Mouse (Mus musculus): ENCODE data around the gene Stac2. TPM values are rescaled to one million over a fixed set of nuclear protein-coding genes. Genes with fewer than 3 reads are reported as not detected.

The Stac2 gene
- total RNA-seq, 2 experiments from 2014 or later = 5.0 to 12.3 TPM

DNA sequence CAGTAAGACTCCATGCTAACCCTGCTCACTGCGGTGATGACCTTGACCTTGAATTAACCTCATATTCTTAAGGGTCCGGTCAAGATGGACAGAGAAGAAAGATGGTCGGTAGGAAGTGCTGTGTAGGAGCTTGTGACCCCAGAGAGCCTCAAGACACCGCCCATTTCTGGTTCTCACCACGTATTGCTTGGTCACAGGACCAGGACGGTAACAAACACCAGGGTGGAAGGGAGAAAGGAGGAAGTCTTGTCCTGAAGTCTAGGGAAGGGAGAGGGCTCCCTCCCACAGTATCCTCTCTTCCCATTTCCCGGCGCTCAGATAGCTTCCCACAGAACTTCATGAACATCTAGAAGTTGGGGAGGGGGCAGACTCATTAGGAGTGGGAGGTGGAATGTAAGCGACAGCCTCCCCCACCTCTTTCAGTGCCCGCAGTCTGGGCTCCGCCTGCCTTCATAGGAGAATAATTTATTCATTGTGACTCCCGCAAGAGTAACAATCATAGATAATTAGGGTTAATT, 1.6 kb downstream of the Stac2 start:
- no peak for DNase-seq (ENCODE audit: low spot score in 2 of 2)

DNA sequence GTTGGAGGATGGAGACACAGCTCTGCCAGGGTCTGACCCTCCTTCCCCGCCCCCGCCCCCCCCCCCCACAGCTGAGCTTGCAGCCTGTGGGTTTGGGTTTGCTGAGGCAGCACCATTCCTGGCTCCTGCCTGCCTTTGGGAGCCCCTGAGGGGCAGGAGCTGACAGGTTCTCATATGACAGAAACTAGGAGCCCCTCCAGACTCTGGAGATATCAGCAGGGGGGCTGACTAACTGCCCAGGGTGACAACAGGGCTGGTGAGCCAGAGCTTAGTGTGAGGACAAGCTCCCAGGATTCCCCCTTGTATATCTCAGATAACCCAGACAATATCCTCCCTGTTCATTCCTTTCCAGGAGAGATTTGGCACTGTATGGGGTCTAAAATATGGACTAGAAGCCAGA, 2.3 kb downstream of the Stac2 start:
- no peak for DNase-seq (ENCODE audit: low spot score in 2 of 2)

GRCm38 (mm10) chr11:98050520-98050815, 2.8 kb downstream of the Stac2 start:
- DNase-seq (ENCODE audit: low spot score in 2 of 2) = no peak

GRCm38 (mm10) chr11:98049672-98050519, 3.4 kb downstream of the Stac2 start:
- DNase-seq (ENCODE audit: low spot score in 2 of 2) = no peak

GRCm38 (mm10) chr11:98047745-98048144, 5.5 kb downstream of the Stac2 start:
- no peak for DNase-seq (ENCODE audit: low spot score in 2 of 2)

DNA sequence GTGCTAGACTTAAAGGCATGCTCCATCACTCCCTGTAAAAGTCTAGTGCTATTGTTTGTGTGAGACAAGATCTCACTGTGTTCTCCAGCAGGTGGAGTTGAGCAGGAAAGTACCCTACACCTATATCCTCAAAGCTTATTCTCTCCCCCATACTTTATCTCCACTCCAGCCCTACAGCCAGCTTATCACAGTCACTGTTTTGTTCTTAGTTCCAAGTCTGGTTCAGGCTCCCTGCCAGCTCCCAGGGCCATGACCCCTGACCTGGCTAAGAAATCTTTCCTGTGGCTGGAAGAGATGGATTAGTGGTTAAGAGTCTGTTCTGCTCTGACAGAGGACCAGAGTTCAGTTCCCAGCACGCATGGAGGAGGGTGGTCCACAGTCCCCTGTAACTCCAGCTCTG, 6.8 kb downstream of the Stac2 start:
- DNase-seq (ENCODE audit: low spot score in 2 of 2) = peak; percentile 60 to 66

GRCm38 (mm10) chr11:98045596-98045995, 7.7 kb downstream of the Stac2 start:
- no peak for DNase-seq (ENCODE audit: low spot score in 2 of 2)

DNA sequence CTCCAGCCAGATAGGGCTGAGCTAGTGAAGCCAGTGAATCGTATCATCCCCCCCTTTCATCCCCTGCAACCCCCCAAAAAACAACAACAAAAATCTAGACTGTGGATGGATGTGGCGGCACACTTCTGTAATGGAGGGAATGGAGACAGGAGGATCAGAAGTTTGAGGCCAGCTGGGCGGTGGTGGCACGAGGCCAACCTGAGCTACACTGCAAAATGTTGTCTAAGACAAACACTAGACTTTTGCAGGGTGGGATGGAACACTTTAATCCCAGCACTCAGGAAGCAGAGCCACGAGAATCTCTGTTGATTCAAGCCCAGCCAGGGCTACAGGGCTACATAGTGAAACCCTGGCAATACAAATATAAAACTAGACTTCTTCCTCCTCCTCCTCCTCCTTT, 9.2 kb downstream of the Stac2 start:
- no peak for DNase-seq (ENCODE audit: low spot score in 2 of 2)

DNA sequence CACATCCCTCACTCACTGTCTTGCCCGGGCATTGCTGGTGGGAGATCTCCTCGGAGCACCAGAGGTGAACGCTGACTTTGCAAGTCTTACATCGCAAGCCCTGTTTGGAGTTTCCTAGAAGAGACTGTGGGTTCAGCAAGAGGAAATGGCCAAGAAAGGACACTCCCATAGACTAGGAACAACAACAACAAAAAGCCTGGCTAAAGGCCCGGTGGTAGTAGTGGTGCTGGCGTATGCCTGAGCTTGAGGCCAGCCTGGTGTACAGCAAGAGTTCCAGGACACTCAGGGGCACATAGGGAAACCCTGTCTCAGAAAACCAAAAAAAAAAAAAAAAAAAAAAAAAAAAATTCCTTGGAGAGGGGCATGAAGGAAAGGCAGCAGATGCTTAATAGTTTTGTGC, 10.5 kb downstream of the Stac2 start:
- DNase-seq (ENCODE audit: low spot score in 2 of 2) = no peak

- no peak for DNase-seq (ENCODE audit: low spot score in 2 of 2)
These were observed 12.3 kb downstream of the Stac2 start for GRCm38 (mm10) chr11:98040975-98041374.

GRCm38 (mm10) chr11:98037871-98038270, 15.4 kb downstream of the Stac2 start:
- DNase-seq (ENCODE audit: low spot score in 2 of 2) = no peak

- peak; percentile 43 to 44 for DNase-seq (ENCODE audit: low spot score in 2 of 2)
These were observed 17.3 kb downstream of the Stac2 start for GRCm38 (mm10) chr11:98035977-98036377.

DNA sequence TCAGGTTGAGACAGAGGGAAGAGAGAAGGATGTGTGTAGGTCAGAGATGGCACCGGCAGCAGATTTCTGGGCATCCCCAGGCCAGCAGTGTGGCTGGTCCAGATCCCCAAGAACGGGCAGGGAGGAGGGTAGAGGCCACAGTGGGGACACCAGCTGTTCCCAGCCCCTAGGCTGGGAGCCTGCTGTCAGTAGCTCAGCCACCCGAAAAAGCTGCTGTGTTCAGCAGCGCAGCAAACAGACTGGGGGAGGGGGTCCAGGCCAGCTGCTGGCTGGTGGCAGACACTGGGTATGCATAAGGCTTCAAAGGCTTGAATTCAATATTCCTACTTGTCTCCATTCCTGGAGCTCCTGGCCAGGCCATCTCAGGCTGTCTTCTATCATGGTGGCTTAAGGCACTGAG, 18.4 kb downstream of the Stac2 start:
- DNase-seq (ENCODE audit: low spot score in 2 of 2) = no peak

DNA sequence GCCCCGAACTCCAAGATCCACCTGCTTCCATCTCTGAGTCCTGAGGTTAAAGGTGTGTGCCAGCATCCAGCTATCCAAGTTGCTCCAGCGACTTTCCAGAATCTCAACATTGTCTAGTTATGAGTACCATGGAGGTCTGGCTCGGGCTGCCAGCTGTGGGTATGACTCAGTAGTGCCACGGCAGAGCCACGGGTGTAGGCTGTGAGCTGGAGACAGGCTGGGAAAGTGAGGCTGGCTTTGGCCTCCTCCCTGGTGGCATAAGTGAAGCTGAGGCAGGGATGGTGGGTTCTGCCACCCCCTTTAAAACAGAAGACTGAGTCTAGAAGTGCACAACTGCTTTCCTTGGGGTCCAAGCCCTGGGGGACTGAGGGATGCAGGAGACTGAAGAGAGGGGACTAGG, 19.2 kb downstream of the Stac2 start:
- DNase-seq (ENCODE audit: low spot score in 2 of 2) = no peak

DNA sequence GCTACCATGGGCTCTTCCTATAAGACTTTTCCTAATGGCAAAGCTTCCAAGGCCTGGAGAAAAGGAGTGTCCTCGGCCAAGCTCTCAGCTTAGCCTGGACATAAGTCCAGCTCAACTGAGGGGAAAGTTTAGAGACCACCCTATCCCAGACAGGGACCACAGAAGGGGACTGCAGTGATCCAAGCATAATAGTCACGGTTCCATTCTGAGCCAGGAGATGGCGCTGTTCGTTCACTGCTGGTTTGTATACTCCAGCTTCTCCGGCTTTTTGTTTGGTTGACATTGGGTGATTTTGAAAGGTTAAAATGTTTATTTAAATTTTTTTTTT, 21.9 kb downstream of the Stac2 start:
- peak; percentile 79 to 85 for DNase-seq (ENCODE audit: low spot score in 2 of 2)

GRCm38 (mm10) chr11:98030701-98031442, 22.4 kb downstream of the Stac2 start:
- no peak for DNase-seq (ENCODE audit: low spot score in 2 of 2)

DNA sequence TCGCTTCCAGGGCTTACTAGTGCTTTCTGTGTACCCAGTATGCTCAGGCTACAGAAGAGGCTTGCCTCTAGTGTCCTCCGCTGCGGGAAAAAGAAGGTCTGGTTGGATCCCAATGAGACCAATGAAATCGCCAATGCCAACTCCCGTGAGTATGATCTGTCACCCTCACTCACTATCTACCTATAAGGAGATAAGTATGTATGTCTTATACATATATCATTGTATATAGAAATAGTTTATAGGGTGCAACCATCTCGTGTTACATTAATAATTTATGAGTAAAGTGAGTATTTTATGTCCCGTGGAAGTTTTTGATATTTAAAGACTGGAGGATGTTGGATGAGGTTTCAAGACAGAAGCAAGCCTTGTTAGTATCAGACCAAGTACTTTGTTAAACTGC, 25.5 kb downstream of the Stac2 start:
- DNase-seq (ENCODE audit: low spot score in 2 of 2) = no peak

DNA sequence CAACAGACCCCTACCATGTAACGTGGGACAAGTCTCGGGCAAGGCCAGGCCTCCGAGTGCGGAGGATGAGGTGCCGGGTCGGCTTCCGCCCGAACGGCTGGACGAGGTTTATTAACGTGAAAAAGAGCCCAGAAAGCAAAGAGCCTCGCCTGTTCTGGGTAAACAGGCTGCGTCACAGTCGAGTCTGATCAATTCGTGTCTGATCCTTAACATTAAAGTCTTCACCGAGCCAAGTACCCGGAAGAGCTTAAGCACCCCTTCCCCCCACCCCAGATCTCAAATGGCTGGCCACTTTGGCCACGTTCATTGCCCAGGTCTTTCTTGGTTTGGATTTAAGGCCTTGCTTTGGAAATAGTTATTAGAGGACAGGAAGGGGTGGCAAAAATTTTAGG, 26.0 kb downstream of the Stac2 start:
- no peak for DNase-seq (ENCODE audit: low spot score in 2 of 2)

- peak; percentile 91 for DNase-seq (ENCODE audit: low spot score in 2 of 2)
These were observed 26.5 kb downstream of the Stac2 start, which contains the start of gene Rpl19 for GRCm38 (mm10) chr11:98026570-98027296. Gene Rpl19, plus strand, starts transcription at chr11:98026710.

DNA sequence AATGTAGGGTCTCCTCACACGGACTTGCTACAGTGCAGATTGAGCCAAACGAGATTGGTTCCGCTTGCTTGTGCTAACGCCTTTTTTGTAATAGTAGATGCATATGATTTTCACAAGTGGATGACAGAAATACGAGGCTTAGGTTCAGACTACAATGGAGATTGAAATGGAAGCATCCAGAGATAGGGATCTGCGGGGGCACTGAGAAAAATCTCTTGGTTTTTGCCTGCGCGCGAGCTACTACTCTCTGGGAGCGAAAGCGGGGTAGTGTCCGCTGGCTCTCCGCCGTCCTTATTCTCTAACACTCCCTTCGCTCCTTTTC, 27.1 kb downstream of the Stac2 start:
- DNase-seq (ENCODE audit: low spot score in 2 of 2) = no peak

DNA sequence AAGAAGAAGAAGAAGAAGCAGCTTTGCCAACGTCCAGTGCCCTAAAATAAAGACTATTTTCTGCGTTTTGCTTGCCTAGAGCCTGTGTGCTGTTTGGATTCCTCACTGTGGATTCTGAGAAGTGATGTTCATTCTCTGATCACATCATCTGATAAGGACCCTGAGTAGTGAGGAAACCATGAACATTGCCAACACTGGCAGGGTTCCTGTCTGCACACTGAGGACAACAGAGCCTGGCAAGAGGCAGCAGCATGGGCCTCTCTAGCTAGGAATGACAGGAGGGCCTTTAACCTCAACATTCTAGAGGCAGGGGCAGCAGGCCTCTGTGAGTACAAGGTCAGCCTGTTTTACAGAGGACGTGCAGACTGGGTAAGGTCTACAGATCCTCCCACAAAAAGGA, 28.7 kb downstream of the Stac2 start:
- DNase-seq (ENCODE audit: low spot score in 2 of 2) = no peak
